11 mouse cellular contexts compared by ENCODE assay signal in genomic region chr15:31415181-31415580, GRCm38 (mm10). TPM values are rescaled to one million over a fixed set of nuclear protein-coding genes. Genes with fewer than 3 reads are reported as not detected.
A peak's percentile ranks its signal among the peaks of the same experiment; 100 is the strongest.
DNase-seq lines count a peak whose midpoint lies in the region.
"Had no signal": no experiment of that assay in that cellular context is flagged by ENCODE, and none has a peak within 500 bp of the region (broad histone marks: within the 10 kb centered on the region; RNA-seq: fewer than 3 reads in every experiment).

No protein-coding gene starts in this region.

- intact Hi-C loops in left cerebral cortex, postnatal 25 days (cut with DNase I): no loop called here

- DNase-seq in kidney, adult 11 months: peak; percentile 35
- no peak for DNase-seq in kidney, adult 8-10 months
- peak; percentile 32 for DNase-seq in ES-CJ7 (ENCODE audit: low read depth, low spot score)
- peak; percentile 23 to 53 for DNase-seq in kidney, postnatal 25 days
- peak; percentile 67 for DNase-seq in lung, postnatal 10 days
- no peak for DNase-seq in left cerebral cortex, postnatal 25 days (ENCODE audit: low spot score in 2 of 2)
- DNase-seq in cerebellum, adult 9-10 months: no peak
- DNase-seq: cerebellum, adult 11 months; cerebellum, postnatal 25 days had no signal

RNA-seq across cellular contexts. Expression of gene Ropn1l, which starts 38.4 kb away (rescaled TPM):
- 1 to 10 TPM in 1 of 2 experiments, under 1 TPM in 1; 0.82 to 2.1 TPM for total RNA-seq in left cerebral cortex, postnatal 25 days (2021)
- total RNA-seq: gastrocnemius, adult 18-20 months; heart, adult 18-20 months had no signal

RNA-seq across cellular contexts. Expression of gene Ankrd33b, which starts 47.7 kb away (rescaled TPM):
- total RNA-seq in left cerebral cortex, postnatal 25 days (2021): 10 to 100 TPM; 56.1 to 61.6 TPM

Comparison
In these comparisons a context has a peak if more than half of its experiments do, and no peak if none do; other contexts are left out.
1. DNase-seq: peak in kidney, adult 11 months (single experiment), ES-CJ7 (single experiment), kidney, postnatal 25 days (2 of 2) and lung, postnatal 10 days (single experiment); none in kidney, adult 8-10 months (0 of 2), left cerebral cortex, postnatal 25 days (0 of 2) and cerebellum, adult 9-10 months (single experiment).